Mouse (Mus musculus): ENCODE data around the gene Snap47.

DNA sequence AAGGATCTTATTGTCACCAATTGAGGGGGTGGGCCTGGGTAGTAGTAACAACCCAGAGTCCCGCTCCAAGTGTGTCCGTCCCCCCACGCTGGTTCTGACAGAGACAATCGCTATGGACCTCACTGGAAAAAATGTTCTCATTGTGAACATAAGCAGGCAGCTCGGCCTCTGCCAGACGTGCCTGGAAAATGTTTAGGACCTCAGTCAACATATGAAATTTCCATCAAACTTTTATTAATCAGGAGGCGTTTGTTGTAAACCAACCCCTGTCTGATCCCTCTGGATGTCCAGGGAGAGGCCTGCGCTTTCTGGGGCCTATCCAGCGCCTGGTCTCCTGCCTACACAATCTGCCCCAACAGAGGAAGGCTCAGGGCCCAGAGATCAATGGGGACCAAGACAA is 87.0 kb downstream of the Snap47 start:
- TF ChIP-seq CTCF (IDR thresholded peaks at IDR 0.05; ENCODE audit: low read depth, low read length): no peak
- no peak for TF ChIP-seq POLR2A (IDR thresholded peaks at IDR 0.05; ENCODE audit: insufficient read depth, low read length)
- no peak for TF ChIP-seq EP300 (IDR thresholded peaks at IDR 0.05; ENCODE audit: insufficient read depth, low read depth, low read length)

Data from ES-Bruce4 (cell line).